Mouse (Mus musculus) hindbrain, postnatal 0 days (tissue): ENCODE measurements at regions not wholly inside any gene's neighbourhood (a gene's known extent, or its start where the extent isn't known, plus 50 kb on each side); places are given as distances from the start of the nearest gene placed in this dataset.

ENCODE experiments used
- ATAC-seq: fragments of 200-750 bp; cut with Nextera tagmentation; 2 replicates; pipeline ENCODE4 v1.8.0; 2017; ENCODE audit warnings: mild to moderate bottlenecking, moderate TSS enrichment, moderate library complexity
- DNase-seq: peaks from one replicate; pipeline ENCODE4 v3.0.0-alpha.2; 2015; ENCODE audit warnings: low spot score
- H3K27ac ChIP-seq: fragments of 300-500 bp; sonication (generic); 2 replicates; pipeline ENCODE4 v1.5.1; 2014; ENCODE audit warnings: mild to moderate bottlenecking
- H3K27me3 ChIP-seq: fragments of 300-500 bp; sonication (generic); 2 replicates; pipeline ENCODE4 v1.6.1; 2014; ENCODE audit warnings: low read length, mixed read lengths; ENCODE audit not compliant: insufficient read depth
- H3K36me3 ChIP-seq: fragments of 300-500 bp; sonication (generic); 2 replicates; pipeline ENCODE4 v1.6.1; 2014; ENCODE audit warnings: low read length, mixed read lengths; ENCODE audit not compliant: insufficient read depth
- H3K4me1 ChIP-seq: fragments of 300-500 bp; sonication (generic); 2 replicates; pipeline ENCODE4 v1.6.1; 2014; ENCODE audit warnings: antibody characterized with exemption, low read length, mixed read lengths; ENCODE audit not compliant: insufficient read depth
- H3K4me2 ChIP-seq: fragments of 300-500 bp; sonication (generic); 2 replicates; pipeline ENCODE4 v1.6.1; 2014; ENCODE audit warnings: low read depth, mild to moderate bottlenecking, low read length, moderate library complexity, mixed read lengths
- H3K4me3 ChIP-seq: fragments of 300-500 bp; sonication (generic); 2 replicates; pipeline ENCODE4 v1.5.1; 2014; ENCODE audit warnings: low read length
- H3K9ac ChIP-seq: fragments of 300-500 bp; sonication (generic); replicated peaks from 2 replicates; pipeline ENCODE4 v1.6.1; 2014; ENCODE audit warnings: mild to moderate bottlenecking, low read length, moderate library complexity, mixed read lengths
- H3K9me3 ChIP-seq: fragments of 300-500 bp; sonication (generic); 2 replicates; pipeline ENCODE4 v1.6.1; 2016; ENCODE audit warnings: low read length, mixed read lengths
- CTCF ChIP-seq: IDR thresholded peaks from 2 replicates; pipeline ENCODE4 v1.5.1; 2016; ENCODE audit warnings: antibody characterized with exemption, control low read depth, low read depth
- WGBS: fragments of 180-500 bp; shearing (Covaris S2); extraction: QIAGEN DNeasy Blood & Tissue Kit; methylation state at CpG from one replicate; pipeline ENCODE4 v1.1.7; 2014; 5-methylcytosine and 5-hydroxymethylcytosine counted together

GRCm38 (mm10) chrX:12873698-12874144 lies 111.8 kb upstream of the Med14 start:
- TF ChIP-seq CTCF = peak; percentile 89
- ATAC-seq (peak; percentile 94), DNase-seq (peak; percentile 89)
- 52% methylated on average over 22 of the region's 22 CpGs for WGBS
- Histone ChIP-seq H3K36me3 (no peaks in the 10 kb centered on the region), H3K27ac (peak overlapping the region; percentile 75), H3K9ac (peak overlapping the region; percentile 38; the same call in 1 of the 2 replicates), H3K27me3 (no peaks in the 10 kb centered on the region), H3K4me3 (peak overlapping the region; percentile 27), H3K4me2 (peak overlapping the region; percentile 42), H3K4me1 (no peaks in the 10 kb centered on the region), H3K9me3 (no peaks in the 10 kb centered on the region)

GRCm38 (mm10) chrX:12873230-12873629 lies 111.4 kb upstream of the Med14 start:
- Histone ChIP-seq H3K4me1 (no peaks in the 10 kb centered on the region), H3K27ac (peak overlapping the region; percentile 75), H3K36me3 (no peaks in the 10 kb centered on the region), H3K9ac (peak overlapping the region; percentile 38; the same call in 1 of the 2 replicates), H3K9me3 (no peaks in the 10 kb centered on the region), H3K27me3 (no peaks in the 10 kb centered on the region), H3K4me2 (peak overlapping the region; percentile 42), H3K4me3 (peak overlapping the region; percentile 27; the same call in 1 of the 2 replicates)
- TF ChIP-seq CTCF = no peak
- DNase-seq (peak; percentile 9), ATAC-seq (peak; percentile 55)
- 35% methylated on average over 6 of the region's 6 CpGs for WGBS

- TF ChIP-seq CTCF = no peak
- WGBS = 87% methylated on average over 5 of the region's 5 CpGs
- ATAC-seq = no peak
Measured at GRCm38 (mm10) chrX:12866885-12867498, 105.1 kb upstream of the Med14 start.

DNA sequence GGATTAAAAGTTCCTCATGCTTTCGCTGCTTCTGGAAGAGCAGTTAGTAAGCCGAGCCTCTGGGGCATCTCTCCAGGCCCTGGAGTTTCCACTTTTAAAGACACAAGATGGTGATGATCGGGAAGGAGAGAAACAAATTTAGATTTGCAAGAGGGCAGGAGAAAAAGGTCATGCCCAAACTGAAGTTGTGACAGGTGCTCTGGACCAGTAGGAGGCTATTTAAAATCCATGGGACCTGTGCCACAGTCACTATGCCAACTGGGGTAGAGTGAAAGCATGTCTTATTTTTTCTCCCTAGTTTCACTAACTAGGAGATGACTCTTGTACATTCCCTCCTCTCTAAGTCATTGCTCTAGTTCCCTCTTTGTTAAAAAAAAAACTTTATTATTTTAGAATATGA lies 104.3 kb upstream of the Med14 start:
- H3K4me2 ChIP-seq = no peak overlapping the region
- no peak for ATAC-seq
- H3K27me3 ChIP-seq = no peaks in the 10 kb centered on the region
- 80% methylated on average over 3 of the region's 3 CpGs for WGBS
- H3K4me3 ChIP-seq = no peak overlapping the region
- DNase-seq = no peak
- TF ChIP-seq CTCF = no peak
- no peaks in the 10 kb centered on the region for H3K4me1 ChIP-seq
- no peaks in the 10 kb centered on the region for H3K9me3 ChIP-seq
- H3K27ac ChIP-seq = no peak overlapping the region
- H3K9ac ChIP-seq = no peak overlapping the region
- no peaks in the 10 kb centered on the region for H3K36me3 ChIP-seq

More at GRCm38 (mm10) chrX:12866885-12867498, 105.1 kb upstream of the Med14 start:
- Histone ChIP-seq H3K9me3 (no peaks in the 10 kb centered on the region), H3K4me1 (no peaks in the 10 kb centered on the region), H3K9ac (no peak overlapping the region), H3K27ac (no peak overlapping the region), H3K4me2 (no peak overlapping the region), H3K27me3 (no peaks in the 10 kb centered on the region), H3K4me3 (no peak overlapping the region), H3K36me3 (no peaks in the 10 kb centered on the region)
- no peak for DNase-seq

GRCm38 (mm10) chrX:12860168-12860567 lies 98.3 kb upstream of the Med14 start:
- ATAC-seq = no peak
- Histone ChIP-seq H3K9me3 (no peaks in the 10 kb centered on the region), H3K27ac (no peak overlapping the region), H3K4me2 (no peak overlapping the region), H3K36me3 (no peaks in the 10 kb centered on the region), H3K27me3 (no peaks in the 10 kb centered on the region), H3K9ac (no peak overlapping the region), H3K4me1 (no peaks in the 10 kb centered on the region), H3K4me3 (no peak overlapping the region)
- TF ChIP-seq CTCF = peak; percentile 36; the same call in 1 of the 2 replicates
- DNase-seq = no peak
- 77% methylated on average over 6 of the region's 6 CpGs for WGBS

- no peak for ATAC-seq
- peak overlapping the region; percentile 44; the same call in 1 of the 2 replicates for H3K4me2 ChIP-seq
Measured at GRCm38 (mm10) chrX:12858757-12859156, 96.9 kb upstream of the Med14 start.

More at GRCm38 (mm10) chrX:12858757-12859156, 96.9 kb upstream of the Med14 start:
- no peaks in the 10 kb centered on the region for H3K9me3 ChIP-seq
- peak overlapping the region; percentile 82 for H3K27ac ChIP-seq
- no peak for TF ChIP-seq CTCF
- DNase-seq = no peak
- H3K27me3 ChIP-seq = no peaks in the 10 kb centered on the region
- no peak overlapping the region for H3K4me3 ChIP-seq
- no peak overlapping the region for H3K9ac ChIP-seq
- H3K36me3 ChIP-seq = no peaks in the 10 kb centered on the region
- H3K4me1 ChIP-seq = no peaks in the 10 kb centered on the region
- WGBS = 46% methylated on average over 2 of the region's 2 CpGs
